Mouse (Mus musculus): ENCODE results near the gene Trmt44. TPM values are rescaled to one million over a fixed set of nuclear protein-coding genes. Genes with fewer than 3 reads are reported as not detected.
"Not testable (repeated sequence)": the region's sequence is repeated elsewhere in the genome, so short reads cannot be mapped to it uniquely, and the experiment has no call there.

Gene Trmt44
- polyA plus RNA-seq, 1 experiment from 2014 or later, result 6.8 TPM

DNA sequence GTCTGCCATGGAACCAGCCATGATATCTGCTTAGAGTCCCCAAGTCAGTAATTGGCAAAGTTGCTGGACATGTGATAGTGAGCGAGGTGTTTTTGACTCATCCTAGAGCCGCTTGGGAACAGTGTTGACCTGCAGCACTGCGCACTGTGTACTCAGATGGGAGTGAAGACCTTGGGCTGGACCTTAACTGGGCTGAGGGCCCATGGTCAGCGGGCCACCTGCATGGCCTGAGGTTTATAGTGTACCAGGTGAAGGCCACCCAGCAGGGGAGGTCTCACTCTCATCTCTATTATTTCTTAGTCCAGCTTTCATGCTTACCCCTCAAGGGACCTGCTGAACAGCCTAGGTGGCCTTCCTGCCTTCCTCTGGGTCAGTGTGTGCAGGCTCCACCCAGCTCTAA, 19.9 kb upstream of the Trmt44 start:
- WGBS, result 92% methylated on average over 4 of the region's 4 CpGs
- no peaks in the 10 kb centered on the region for H3K4me1 ChIP-seq (ENCODE audit: control insufficient read depth, insufficient read depth, low read length)
- H3K27me3 ChIP-seq (ENCODE audit: control insufficient read depth, insufficient read depth, low read depth, low read length), result no peaks in the 10 kb centered on the region
- H3K9me3 ChIP-seq (replicated peaks; ENCODE audit: control insufficient read depth, low read length, poor library complexity, severe bottlenecking), result peaks cover 6% of the 10 kb centered on the region; the same call in 1 of the 2 replicates
- no peak overlapping the region for H3K4me2 ChIP-seq (ENCODE audit: low read length)
- no peak overlapping the region for H3K9ac ChIP-seq (ENCODE audit: low read depth, low read length)
- no peak overlapping the region for H3K4me3 ChIP-seq (ENCODE audit: low read depth, low read length)
- peaks cover 39% of the 10 kb centered on the region for H3K36me3 ChIP-seq (ENCODE audit: control insufficient read depth, insufficient read depth, low read length)
- no peak for ATAC-seq
- no peak overlapping the region for H3K27ac ChIP-seq (ENCODE audit: low read length)

DNA sequence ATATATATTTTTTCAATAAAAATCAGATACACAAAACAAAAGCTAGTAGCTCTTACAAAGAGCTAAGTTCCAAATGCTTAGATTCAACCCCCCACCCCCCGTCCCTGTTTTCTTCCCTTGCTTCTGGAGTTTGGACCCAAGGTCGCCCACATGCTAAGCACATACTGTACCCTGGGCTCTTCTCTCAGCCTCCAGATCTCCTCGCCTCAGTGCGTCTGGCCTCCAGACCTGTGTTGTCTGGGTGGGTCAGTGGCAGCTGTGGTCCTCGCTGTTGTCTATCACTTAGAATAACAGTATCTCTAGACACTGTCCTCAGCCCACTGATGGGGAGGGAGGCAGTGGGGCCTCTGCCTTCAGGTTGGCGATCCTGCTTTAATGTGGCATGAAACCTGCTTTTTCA, 18.4 kb upstream of the Trmt44 start:
- Histone ChIP-seq H3K4me2 (ENCODE audit: low read length) (no peak overlapping the region), H3K4me3 (ENCODE audit: low read depth, low read length) (no peak overlapping the region), H3K27ac (ENCODE audit: low read length) (no peak overlapping the region), H3K9ac (ENCODE audit: low read depth, low read length) (no peak overlapping the region), H3K27me3 (ENCODE audit: control insufficient read depth, insufficient read depth, low read depth, low read length) (no peaks in the 10 kb centered on the region), H3K9me3 (replicated peaks; ENCODE audit: control insufficient read depth, low read length, poor library complexity, severe bottlenecking) (peaks cover 6% of the 10 kb centered on the region; the same call in 1 of the 2 replicates), H3K36me3 (ENCODE audit: control insufficient read depth, insufficient read depth, low read length) (peaks cover 41% of the 10 kb centered on the region), H3K4me1 (ENCODE audit: control insufficient read depth, insufficient read depth, low read length) (no peaks in the 10 kb centered on the region)
- WGBS, result 89% methylated on average over 6 of the region's 6 CpGs
- no peak for ATAC-seq

DNA sequence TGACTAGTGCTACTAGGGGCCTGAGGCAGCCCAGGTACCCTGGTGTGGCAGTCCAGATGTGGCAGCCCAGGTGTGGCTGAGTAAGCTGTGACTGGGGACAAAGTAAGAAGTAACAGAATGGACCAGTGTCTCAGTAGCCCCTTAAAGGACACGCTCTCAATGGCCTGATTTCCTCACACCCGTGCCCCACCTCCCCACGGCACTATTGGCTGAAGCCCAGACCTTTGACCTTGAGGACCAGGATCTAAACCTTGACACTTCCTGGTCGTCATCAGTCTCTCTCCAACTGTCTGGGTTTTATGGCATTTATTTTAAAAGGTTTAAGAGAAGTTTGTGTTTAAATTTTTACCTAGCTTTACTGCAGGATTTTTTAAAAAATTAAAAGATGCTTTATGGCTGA, 18.0 kb upstream of the Trmt44 start:
- H3K27me3 ChIP-seq (ENCODE audit: control insufficient read depth, insufficient read depth, low read depth, low read length), result no peaks in the 10 kb centered on the region
- no peak overlapping the region for H3K4me2 ChIP-seq (ENCODE audit: low read length)
- H3K9me3 ChIP-seq (replicated peaks; ENCODE audit: control insufficient read depth, low read length, poor library complexity, severe bottlenecking), result peaks cover 6% of the 10 kb centered on the region; the same call in 1 of the 2 replicates
- peaks cover 40% of the 10 kb centered on the region for H3K36me3 ChIP-seq (ENCODE audit: control insufficient read depth, insufficient read depth, low read length)
- no peak overlapping the region for H3K9ac ChIP-seq (ENCODE audit: low read depth, low read length)
- H3K4me1 ChIP-seq (ENCODE audit: control insufficient read depth, insufficient read depth, low read length), result no peaks in the 10 kb centered on the region
- 84% methylated on average over 4 of the region's 4 CpGs for WGBS
- ATAC-seq, result no peak
- H3K4me3 ChIP-seq (ENCODE audit: low read depth, low read length), result no peak overlapping the region
- no peak overlapping the region for H3K27ac ChIP-seq (ENCODE audit: low read length)

DNA sequence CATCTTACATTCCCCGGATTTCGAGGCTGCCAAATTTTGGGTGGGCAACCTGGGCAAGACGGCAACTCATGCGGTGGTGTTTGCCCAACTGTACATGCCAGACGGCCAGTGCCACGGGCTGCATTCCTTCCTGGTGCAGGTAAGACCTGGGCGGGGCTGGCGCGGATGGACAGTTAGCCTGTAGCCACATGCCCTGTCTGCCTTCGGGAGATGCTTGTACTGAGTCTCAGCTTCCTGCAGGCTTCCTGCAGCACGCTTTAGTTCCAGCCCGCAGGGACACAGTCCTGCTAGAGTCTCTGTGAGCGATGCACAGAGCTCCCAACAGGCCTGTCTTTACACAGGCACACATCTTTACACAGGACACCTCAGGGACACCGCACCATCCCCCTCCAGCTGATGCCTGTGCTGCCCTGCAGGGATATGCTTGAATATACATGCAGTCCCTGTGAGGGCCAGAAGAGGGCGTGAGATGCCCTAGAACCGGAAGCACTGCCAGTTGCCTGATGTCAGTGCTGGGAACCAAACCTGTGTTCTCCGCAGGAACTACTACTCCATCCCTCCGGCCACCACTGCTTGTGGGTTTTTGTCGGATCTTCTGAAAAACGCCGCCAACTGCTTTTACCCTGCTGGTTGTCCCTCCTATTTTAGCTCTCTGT, 17.3 kb upstream of the Trmt44 start:
- H3K4me1 ChIP-seq (ENCODE audit: control insufficient read depth, insufficient read depth, low read length), result no peaks in the 10 kb centered on the region
- 86% methylated on average over 21 of the region's 21 CpGs for WGBS
- peaks cover 38% of the 10 kb centered on the region for H3K36me3 ChIP-seq (ENCODE audit: control insufficient read depth, insufficient read depth, low read length)
- H3K4me3 ChIP-seq (ENCODE audit: low read depth, low read length), result no peak overlapping the region
- no peak for ATAC-seq
- no peak overlapping the region for H3K27ac ChIP-seq (ENCODE audit: low read length)
- H3K9ac ChIP-seq (ENCODE audit: low read depth, low read length), result no peak overlapping the region
- no peak overlapping the region for H3K4me2 ChIP-seq (ENCODE audit: low read length)
- H3K9me3 ChIP-seq (replicated peaks; ENCODE audit: control insufficient read depth, low read length, poor library complexity, severe bottlenecking), result peaks cover 6% of the 10 kb centered on the region; the same call in 1 of the 2 replicates
- no peaks in the 10 kb centered on the region for H3K27me3 ChIP-seq (ENCODE audit: control insufficient read depth, insufficient read depth, low read depth, low read length)

DNA sequence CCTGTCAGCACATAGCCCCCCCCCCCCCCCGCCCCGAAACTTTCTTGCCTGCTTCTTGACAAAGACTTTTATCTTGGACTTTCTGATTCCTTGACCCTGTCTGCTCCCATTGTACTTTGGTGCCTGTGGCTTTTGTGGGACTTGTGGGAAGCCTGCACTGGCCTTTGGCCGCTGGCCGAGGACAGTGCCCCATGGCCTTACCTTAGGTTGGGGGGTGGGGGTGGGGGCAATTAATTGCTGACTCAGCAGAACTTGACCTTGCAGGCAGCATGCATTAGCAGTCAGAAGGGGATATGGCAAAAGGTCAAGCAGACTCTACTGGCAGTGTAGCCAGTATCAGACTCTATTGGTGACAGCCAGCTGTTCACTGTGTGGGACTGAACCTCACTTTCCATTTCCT, 16.6 kb upstream of the Trmt44 start:
- no peaks in the 10 kb centered on the region for H3K27me3 ChIP-seq (ENCODE audit: control insufficient read depth, insufficient read depth, low read depth, low read length)
- H3K36me3 ChIP-seq (ENCODE audit: control insufficient read depth, insufficient read depth, low read length), result peaks cover 38% of the 10 kb centered on the region
- no peak overlapping the region for H3K4me2 ChIP-seq (ENCODE audit: low read length)
- peaks cover 6% of the 10 kb centered on the region; the same call in 1 of the 2 replicates for H3K9me3 ChIP-seq (replicated peaks; ENCODE audit: control insufficient read depth, low read length, poor library complexity, severe bottlenecking)
- no peak overlapping the region for H3K27ac ChIP-seq (ENCODE audit: low read length)
- no peaks in the 10 kb centered on the region for H3K4me1 ChIP-seq (ENCODE audit: control insufficient read depth, insufficient read depth, low read length)
- 89% methylated on average over 3 of the region's 4 CpGs for WGBS
- no peak overlapping the region for H3K9ac ChIP-seq (ENCODE audit: low read depth, low read length)
- ATAC-seq, result no peak
- no peak overlapping the region for H3K4me3 ChIP-seq (ENCODE audit: low read depth, low read length)

DNA sequence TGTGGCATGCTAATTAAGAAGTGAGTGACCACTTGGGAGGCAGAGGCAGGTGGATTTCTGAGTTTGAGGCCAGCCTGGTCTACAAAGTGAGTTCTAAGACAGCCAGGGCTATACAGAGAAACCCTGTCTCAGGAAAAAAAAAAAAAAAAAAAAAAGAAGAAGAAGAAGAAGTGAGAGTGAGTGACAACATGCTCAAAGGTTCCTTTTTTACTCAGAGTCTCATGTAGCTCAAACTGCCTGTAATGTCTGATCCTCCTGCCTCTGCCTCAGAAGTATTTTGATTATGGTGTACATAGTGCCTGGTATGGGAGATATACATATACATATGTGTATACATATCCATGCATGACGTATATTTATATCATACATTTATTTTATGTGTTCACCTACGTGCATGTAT, 9.4 kb upstream of the Trmt44 start:
- H3K4me1 ChIP-seq (ENCODE audit: control insufficient read depth, insufficient read depth, low read length), result peaks cover 15% of the 10 kb centered on the region
- not testable (repeated sequence) for H3K4me2 ChIP-seq (ENCODE audit: low read length); H3K9ac ChIP-seq (ENCODE audit: low read depth, low read length); H3K36me3 ChIP-seq (ENCODE audit: control insufficient read depth, insufficient read depth, low read length); H3K27ac ChIP-seq (ENCODE audit: low read length); ATAC-seq; H3K4me3 ChIP-seq (ENCODE audit: low read depth, low read length); H3K27me3 ChIP-seq (ENCODE audit: control insufficient read depth, insufficient read depth, low read depth, low read length); H3K9me3 ChIP-seq (replicated peaks; ENCODE audit: control insufficient read depth, low read length, poor library complexity, severe bottlenecking)
- 88% methylated on average over 2 of the region's 2 CpGs for WGBS

DNA sequence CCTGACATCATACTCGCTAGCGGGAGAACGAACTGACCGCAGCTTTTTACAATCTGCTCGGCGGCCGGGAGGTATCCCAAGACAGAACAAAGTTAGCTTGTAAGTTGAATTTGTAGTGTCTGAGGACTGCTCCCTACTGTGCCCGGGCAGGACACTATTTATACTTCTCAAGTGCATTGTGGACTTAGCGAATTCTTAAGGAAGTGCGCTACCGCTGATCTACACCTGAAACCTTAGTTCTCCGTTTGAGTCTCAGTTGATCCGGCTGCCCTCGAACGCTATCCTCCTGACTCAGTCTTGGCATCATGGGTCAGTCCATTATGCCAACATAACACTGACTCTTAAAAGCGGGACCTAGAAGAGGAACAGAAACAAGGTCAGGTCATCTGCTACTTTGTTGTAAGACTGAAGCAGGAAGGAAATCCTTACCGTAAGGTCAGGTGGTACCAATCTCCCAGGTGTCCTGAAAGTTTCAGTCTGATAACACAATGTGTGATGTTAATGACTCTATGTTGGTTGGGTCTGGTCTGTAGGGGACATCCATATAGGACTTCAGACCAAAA, 8.4 kb upstream of the Trmt44 start:
- H3K9ac ChIP-seq (ENCODE audit: low read depth, low read length), result peak overlapping the region; percentile 70
- peaks cover 15% of the 10 kb centered on the region for H3K4me1 ChIP-seq (ENCODE audit: control insufficient read depth, insufficient read depth, low read length)
- no peak; the same call in 1 of the 2 replicates for ATAC-seq
- WGBS, result 3% methylated on average over 17 of the region's 17 CpGs
- no peaks in the 10 kb centered on the region for H3K36me3 ChIP-seq (ENCODE audit: control insufficient read depth, insufficient read depth, low read length)
- H3K4me2 ChIP-seq (ENCODE audit: low read length), result peak overlapping the region; percentile 89
- peaks cover 6% of the 10 kb centered on the region for H3K27me3 ChIP-seq (ENCODE audit: control insufficient read depth, insufficient read depth, low read depth, low read length)
- H3K4me3 ChIP-seq (ENCODE audit: low read depth, low read length), result peak overlapping the region; percentile 56
- peak overlapping the region; percentile 80; the same call in 1 of the 2 replicates for H3K27ac ChIP-seq (ENCODE audit: low read length)
- H3K9me3 ChIP-seq (replicated peaks; ENCODE audit: control insufficient read depth, low read length, poor library complexity, severe bottlenecking), result no peaks in the 10 kb centered on the region

DNA sequence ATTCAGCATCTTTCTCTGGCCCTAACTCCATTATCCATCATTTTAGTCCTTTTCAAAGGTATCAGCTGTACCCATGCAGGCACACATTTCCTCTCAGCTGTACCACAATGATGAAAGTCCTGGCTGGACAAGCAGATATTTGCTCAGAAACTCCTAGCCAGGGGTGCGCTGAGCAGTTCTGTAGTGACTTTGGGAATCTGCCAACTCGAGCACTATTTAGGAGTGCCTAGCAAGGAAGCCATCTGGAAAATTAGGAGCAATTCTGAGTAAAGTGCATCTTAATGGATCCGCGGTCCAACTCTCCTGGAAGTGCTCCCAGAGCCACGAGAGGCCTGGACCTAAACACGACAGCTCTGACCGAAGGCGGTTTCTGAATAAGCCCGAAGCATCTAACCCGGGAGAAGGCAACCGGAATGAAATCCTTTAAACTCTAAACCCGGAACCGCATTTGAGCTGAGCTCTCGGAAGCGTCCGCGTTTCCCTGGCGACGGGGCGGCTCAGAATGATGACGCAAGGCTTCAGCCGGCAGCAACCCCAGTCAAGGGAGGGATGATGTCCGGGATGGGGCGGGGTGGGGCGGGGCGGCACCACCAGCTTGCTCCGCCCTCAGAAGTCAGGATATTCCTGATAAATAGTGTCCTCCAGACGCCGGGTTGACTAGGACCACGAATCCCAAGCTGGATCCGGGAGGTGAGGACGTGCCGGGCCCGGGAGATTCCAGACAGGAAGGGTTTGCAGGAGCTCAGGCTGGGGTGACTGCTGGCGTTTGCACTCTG, 7.8 kb upstream of the Trmt44 start, which contains the start of gene Acox3:
Gene Acox3 (plus strand): TSS at position 596 of the 776 bp plus-strand sequence.
- Histone ChIP-seq H3K27ac (ENCODE audit: low read length) (peak within 1 kb of the TSS; percentile 80), H3K9me3 (replicated peaks; ENCODE audit: control insufficient read depth, low read length, poor library complexity, severe bottlenecking) (no peaks in the 10 kb centered on the region), H3K4me1 (ENCODE audit: control insufficient read depth, insufficient read depth, low read length) (peaks cover 15% of the 10 kb centered on the region), H3K36me3 (ENCODE audit: control insufficient read depth, insufficient read depth, low read length) (no peaks in the 10 kb centered on the region), H3K27me3 (ENCODE audit: control insufficient read depth, insufficient read depth, low read depth, low read length) (peaks cover 7% of the 10 kb centered on the region), H3K9ac (ENCODE audit: low read depth, low read length) (peak within 1 kb of the TSS; percentile 70), H3K4me2 (ENCODE audit: low read length) (peak within 1 kb of the TSS; percentile 89), H3K4me3 (ENCODE audit: low read depth, low read length) (peak within 1 kb of the TSS; percentile 56)
- under 1% methylated on average over 35 of the region's 35 CpGs for WGBS
- ATAC-seq, result peak; percentile 97
